Mouse (Mus musculus) small intestine, adult 2 months (tissue): ENCODE data around the gene Rbm42.

Experiments used
- CTCF ChIP-seq: fragments of 200-500 bp; IDR thresholded peaks from 2 replicates; pipeline ENCODE4 v1.5.1; 2012; ENCODE audit warnings: low read depth, mild to moderate bottlenecking, control low read depth, inconsistent platforms, low read length, moderate library complexity, mixed read lengths; ENCODE audit not compliant: insufficient replicate concordance, insufficient read length; ENCODE audit errors: extremely low read depth
- POLR2A ChIP-seq: fragments of 200-500 bp; IDR thresholded peaks from 2 replicates; pipeline ENCODE4 v1.6.1; 2012; ENCODE audit warnings: low read depth, mild to moderate bottlenecking, control low read depth, inconsistent platforms, low read length, moderate library complexity

- TF ChIP-seq CTCF (no peak), POLR2A (no peak)
These were observed 14.4 kb downstream of the Rbm42 start, which contains the start of gene Etv2 for GRCm38 (mm10) chr7:30635752-30636151.
